Mouse (Mus musculus): ENCODE results near the gene Alg2. TPM values are rescaled to one million over a fixed set of nuclear protein-coding genes. Genes with fewer than 3 reads are reported as not detected.
A peak's percentile ranks its signal among the peaks of the same experiment; 100 is the strongest.

Gene Alg2
- polyA plus RNA-seq, 1 experiment from 2014 or later: 50.6 TPM

DNA sequence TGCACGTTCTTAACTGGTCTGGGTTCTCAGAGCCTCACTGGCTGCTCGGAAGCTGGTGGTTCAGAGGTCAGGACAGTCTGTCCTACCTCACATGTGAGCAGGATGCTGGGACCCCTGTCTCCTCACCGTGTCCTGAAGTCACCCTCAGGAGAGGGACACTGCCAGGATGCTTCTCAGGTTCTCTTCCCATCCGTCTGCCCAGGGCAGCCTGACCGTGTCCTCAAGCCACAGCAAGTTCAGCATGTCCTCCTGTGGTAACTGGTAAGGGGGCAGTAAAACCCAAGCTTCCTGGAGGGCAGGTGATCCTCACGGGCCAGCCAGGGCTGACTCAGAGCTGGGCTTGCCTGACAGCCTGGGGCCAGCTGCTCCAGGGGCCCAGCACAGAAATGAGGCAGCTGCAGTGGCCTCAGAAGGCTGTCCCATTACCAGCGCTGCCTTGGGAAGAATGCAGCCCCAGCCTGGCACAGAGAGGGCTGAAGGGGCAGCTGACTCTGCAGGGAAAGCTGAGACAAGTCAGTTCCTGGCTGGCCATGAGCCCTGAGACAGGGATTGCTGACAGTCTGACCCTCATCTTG lies 23.8 kb upstream of the Alg2 start:
- peak; percentile 57; the same call in 1 of the 2 replicates for ATAC-seq
- no peaks in the 10 kb centered on the region for H3K4me1 ChIP-seq (ENCODE audit: control insufficient read depth, insufficient read depth, low read length)
- H3K27ac ChIP-seq (ENCODE audit: low read length): no peak overlapping the region
- H3K4me3 ChIP-seq (ENCODE audit: low read length): no peak overlapping the region
- H3K9me3 ChIP-seq (ENCODE audit: control insufficient read depth, low read length): no peaks in the 10 kb centered on the region
- H3K36me3 ChIP-seq (ENCODE audit: control insufficient read depth, insufficient read depth, low read length): no peaks in the 10 kb centered on the region
- H3K27me3 ChIP-seq (replicated peaks; ENCODE audit: control insufficient read depth, insufficient read depth, low read length): no peaks in the 10 kb centered on the region
- H3K9ac ChIP-seq (ENCODE audit: low read depth, low read length): no peak overlapping the region
- WGBS: 61% methylated on average over 7 of the region's 7 CpGs
- H3K4me2 ChIP-seq (ENCODE audit: low read depth, low read length): no peak overlapping the region

DNA sequence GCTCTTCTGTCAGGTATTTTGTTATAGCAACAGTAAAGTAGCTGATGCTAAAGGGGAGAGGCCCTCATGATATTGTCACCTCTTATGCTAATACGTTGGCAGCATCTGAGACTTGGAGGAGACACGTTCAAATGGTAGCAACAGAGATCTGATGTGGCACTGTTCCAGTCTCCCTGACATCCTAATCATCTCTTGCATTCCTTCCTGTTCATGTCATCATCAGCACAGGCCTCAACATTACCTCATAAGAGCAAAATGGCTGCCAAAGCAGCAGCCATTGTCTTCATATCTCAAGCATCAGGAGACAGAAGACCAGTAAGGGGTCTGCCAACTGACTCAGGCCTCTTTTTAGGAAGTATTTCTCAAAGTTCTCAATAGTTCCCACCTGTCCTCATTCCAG lies 20.6 kb upstream of the Alg2 start:
- no peaks in the 10 kb centered on the region for H3K9me3 ChIP-seq (ENCODE audit: control insufficient read depth, low read length)
- H3K27me3 ChIP-seq (replicated peaks; ENCODE audit: control insufficient read depth, insufficient read depth, low read length): no peaks in the 10 kb centered on the region
- no peak overlapping the region for H3K4me2 ChIP-seq (ENCODE audit: low read depth, low read length)
- H3K4me1 ChIP-seq (ENCODE audit: control insufficient read depth, insufficient read depth, low read length): no peaks in the 10 kb centered on the region; the same call in 1 of the 2 replicates
- no peak overlapping the region for H3K27ac ChIP-seq (ENCODE audit: low read length)
- no peak overlapping the region for H3K4me3 ChIP-seq (ENCODE audit: low read length)
- no peak overlapping the region for H3K9ac ChIP-seq (ENCODE audit: low read depth, low read length)
- WGBS: 72% methylated on average over 2 of the region's 2 CpGs
- no peak for ATAC-seq
- H3K36me3 ChIP-seq (ENCODE audit: control insufficient read depth, insufficient read depth, low read length): no peaks in the 10 kb centered on the region

DNA sequence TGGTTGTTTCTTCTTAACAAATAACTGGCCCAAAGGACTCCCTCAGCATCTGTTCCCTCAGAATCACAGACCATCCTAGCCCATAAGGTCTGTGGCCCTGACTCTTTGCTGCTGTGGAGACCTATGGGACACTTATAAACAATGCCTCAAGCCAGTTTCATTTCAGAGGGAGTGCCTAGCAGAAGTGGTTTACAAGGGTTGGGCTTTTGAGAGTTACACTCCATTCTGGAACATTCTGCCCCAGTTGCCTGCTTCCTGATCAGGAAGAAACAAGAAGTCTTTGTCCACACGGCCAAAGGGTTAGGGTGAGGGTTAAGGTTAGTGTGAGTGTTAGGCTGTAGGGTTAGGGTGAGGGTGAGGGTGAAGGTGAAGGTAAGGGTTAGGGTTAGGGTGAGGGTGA lies 20.0 kb upstream of the Alg2 start:
- Histone ChIP-seq H3K27ac (ENCODE audit: low read length) (no peak overlapping the region), H3K4me2 (ENCODE audit: low read depth, low read length) (no peak overlapping the region), H3K27me3 (replicated peaks; ENCODE audit: control insufficient read depth, insufficient read depth, low read length) (no peaks in the 10 kb centered on the region), H3K4me1 (ENCODE audit: control insufficient read depth, insufficient read depth, low read length) (no peaks in the 10 kb centered on the region; the same call in 1 of the 2 replicates), H3K9me3 (ENCODE audit: control insufficient read depth, low read length) (no peaks in the 10 kb centered on the region), H3K4me3 (ENCODE audit: low read length) (no peak overlapping the region), H3K9ac (ENCODE audit: low read depth, low read length) (no peak overlapping the region), H3K36me3 (ENCODE audit: control insufficient read depth, insufficient read depth, low read length) (no peaks in the 10 kb centered on the region)
- 62% methylated on average over 1 of the region's 1 CpGs for WGBS
- no peak for ATAC-seq

DNA sequence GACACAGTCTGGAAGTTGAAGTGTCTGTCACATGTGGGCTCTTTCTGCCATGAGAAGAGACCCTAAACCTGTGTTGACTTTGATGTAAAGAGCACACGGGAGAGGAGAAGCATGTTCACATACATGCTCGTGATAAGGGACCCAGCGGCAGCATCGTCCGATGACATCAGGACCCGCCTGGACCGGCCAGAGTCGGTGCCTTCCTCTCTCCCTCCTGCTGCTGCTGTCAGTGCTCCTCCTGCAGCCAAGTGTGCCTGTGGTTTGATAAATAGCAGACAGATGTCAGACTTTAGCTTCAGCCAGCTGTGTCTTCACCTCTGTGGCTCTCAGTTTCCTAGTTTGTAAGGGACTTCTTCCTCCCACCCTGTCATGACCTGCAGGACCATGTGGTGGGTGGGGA lies 19.3 kb upstream of the Alg2 start:
- Histone ChIP-seq H3K27me3 (replicated peaks; ENCODE audit: control insufficient read depth, insufficient read depth, low read length) (no peaks in the 10 kb centered on the region), H3K27ac (ENCODE audit: low read length) (no peak overlapping the region), H3K4me3 (ENCODE audit: low read length) (no peak overlapping the region), H3K4me2 (ENCODE audit: low read depth, low read length) (no peak overlapping the region), H3K9ac (ENCODE audit: low read depth, low read length) (no peak overlapping the region), H3K4me1 (ENCODE audit: control insufficient read depth, insufficient read depth, low read length) (no peaks in the 10 kb centered on the region; the same call in 1 of the 2 replicates), H3K36me3 (ENCODE audit: control insufficient read depth, insufficient read depth, low read length) (no peaks in the 10 kb centered on the region), H3K9me3 (ENCODE audit: control insufficient read depth, low read length) (no peaks in the 10 kb centered on the region)
- WGBS: 62% methylated on average over 8 of the region's 8 CpGs
- ATAC-seq: no peak

DNA sequence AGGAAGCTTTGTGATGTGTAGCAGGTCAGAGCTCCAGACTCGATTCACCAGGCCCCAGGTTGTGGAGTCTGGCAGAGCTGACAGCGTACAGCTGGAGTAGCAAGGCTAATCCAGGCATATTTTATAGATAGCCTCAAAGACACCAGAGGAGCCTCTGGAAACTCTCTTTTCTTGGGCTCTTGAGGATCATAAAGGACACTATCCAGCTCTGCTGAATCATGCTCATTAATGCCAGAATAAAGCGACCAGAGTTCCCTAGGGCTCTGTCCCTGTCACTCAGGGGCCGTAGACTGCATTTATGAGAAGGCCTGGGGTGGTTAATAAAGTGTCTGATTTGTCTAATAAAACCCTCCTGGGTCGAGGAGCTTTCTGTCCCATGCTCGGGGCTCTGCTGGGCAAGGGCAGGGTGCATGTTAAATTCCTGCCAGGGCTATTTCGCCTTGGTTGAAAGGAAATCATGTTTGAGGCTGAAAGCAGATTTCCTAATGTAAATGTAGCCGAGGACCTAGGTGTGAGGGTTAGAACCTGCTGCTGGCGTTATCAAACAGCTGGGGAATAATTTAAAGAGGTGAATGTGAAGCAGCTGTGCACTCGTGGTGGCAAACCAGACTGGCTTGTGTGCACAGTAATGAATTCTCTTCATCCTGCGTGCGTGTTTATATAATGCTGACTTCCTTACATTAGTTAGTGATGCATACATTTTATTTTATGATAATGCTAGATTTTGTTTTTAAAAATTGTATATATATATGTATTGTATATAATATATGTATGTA lies 18.4 kb upstream of the Alg2 start:
- no peak overlapping the region for H3K4me3 ChIP-seq (ENCODE audit: low read length)
- ATAC-seq: no peak
- H3K27me3 ChIP-seq (replicated peaks; ENCODE audit: control insufficient read depth, insufficient read depth, low read length): no peaks in the 10 kb centered on the region
- 47% methylated on average over 12 of the region's 12 CpGs for WGBS
- no peak overlapping the region for H3K4me2 ChIP-seq (ENCODE audit: low read depth, low read length)
- no peaks in the 10 kb centered on the region; the same call in 1 of the 2 replicates for H3K4me1 ChIP-seq (ENCODE audit: control insufficient read depth, insufficient read depth, low read length)
- no peak overlapping the region for H3K27ac ChIP-seq (ENCODE audit: low read length)
- no peak overlapping the region for H3K9ac ChIP-seq (ENCODE audit: low read depth, low read length)
- H3K9me3 ChIP-seq (ENCODE audit: control insufficient read depth, low read length): no peaks in the 10 kb centered on the region
- no peaks in the 10 kb centered on the region for H3K36me3 ChIP-seq (ENCODE audit: control insufficient read depth, insufficient read depth, low read length)

DNA sequence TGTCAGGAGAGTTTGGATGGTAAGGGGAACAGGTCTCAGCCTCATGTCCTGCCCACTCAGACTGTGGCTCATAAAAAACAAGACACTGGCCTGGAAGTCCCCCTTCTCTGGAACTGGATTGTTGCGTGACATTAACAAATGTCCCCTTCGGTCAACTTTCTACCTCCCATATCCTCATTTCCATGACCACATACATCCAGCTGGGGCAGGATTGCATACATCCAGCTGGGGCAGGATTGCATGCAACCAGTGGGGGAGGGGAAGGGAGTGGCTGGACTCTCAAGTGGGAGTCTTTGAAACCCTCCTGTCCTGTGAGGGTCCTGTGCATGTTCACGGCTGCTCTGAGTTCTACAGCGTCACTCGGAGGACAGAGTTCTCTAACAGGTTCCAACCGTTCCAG lies 17.1 kb upstream of the Alg2 start:
- no peak overlapping the region for H3K4me2 ChIP-seq (ENCODE audit: low read depth, low read length)
- H3K36me3 ChIP-seq (ENCODE audit: control insufficient read depth, insufficient read depth, low read length): no peaks in the 10 kb centered on the region
- H3K27me3 ChIP-seq (replicated peaks; ENCODE audit: control insufficient read depth, insufficient read depth, low read length): no peaks in the 10 kb centered on the region
- no peak overlapping the region for H3K27ac ChIP-seq (ENCODE audit: low read length)
- no peaks in the 10 kb centered on the region for H3K9me3 ChIP-seq (ENCODE audit: control insufficient read depth, low read length)
- no peak overlapping the region for H3K4me3 ChIP-seq (ENCODE audit: low read length)
- WGBS: 84% methylated on average over 6 of the region's 6 CpGs
- no peaks in the 10 kb centered on the region; the same call in 1 of the 2 replicates for H3K4me1 ChIP-seq (ENCODE audit: control insufficient read depth, insufficient read depth, low read length)
- no peak for ATAC-seq
- no peak overlapping the region for H3K9ac ChIP-seq (ENCODE audit: low read depth, low read length)

DNA sequence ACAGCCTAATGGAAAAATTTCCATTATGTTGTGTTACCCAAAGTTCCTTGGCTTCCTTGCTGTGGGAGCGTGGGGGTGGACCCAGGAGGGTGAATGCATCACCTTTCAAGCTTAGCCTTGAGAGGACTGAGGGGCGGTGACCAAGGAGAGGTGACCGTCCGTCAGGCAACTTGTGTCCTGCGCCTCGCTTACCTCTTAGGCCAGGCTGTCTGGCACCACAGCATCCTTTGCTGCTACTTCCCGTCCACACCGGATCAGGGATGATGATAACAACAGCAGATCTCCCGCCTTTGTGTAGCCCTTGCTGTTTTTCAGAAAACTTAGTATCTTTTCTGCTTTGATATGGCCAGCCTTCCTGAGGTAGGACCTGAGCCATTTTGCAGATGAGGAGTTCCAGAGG lies 6.4 kb upstream of the Alg2 start:
- H3K4me1 ChIP-seq (ENCODE audit: control insufficient read depth, insufficient read depth, low read length): peaks cover 2% of the 10 kb centered on the region
- no peak overlapping the region for H3K27ac ChIP-seq (ENCODE audit: low read length)
- no peak overlapping the region for H3K4me3 ChIP-seq (ENCODE audit: low read length)
- ATAC-seq: no peak
- H3K36me3 ChIP-seq (ENCODE audit: control insufficient read depth, insufficient read depth, low read length): peaks cover 11% of the 10 kb centered on the region; the same call in 1 of the 2 replicates
- whole genome bisulfite sequencing: 92% methylated on average over 9 of the region's 9 CpGs
- H3K4me2 ChIP-seq (ENCODE audit: low read depth, low read length): no peak overlapping the region
- no peak overlapping the region for H3K9ac ChIP-seq (ENCODE audit: low read depth, low read length)
- H3K27me3 ChIP-seq (replicated peaks; ENCODE audit: control insufficient read depth, insufficient read depth, low read length): no peaks in the 10 kb centered on the region
- no peaks in the 10 kb centered on the region for H3K9me3 ChIP-seq (ENCODE audit: control insufficient read depth, low read length)

DNA sequence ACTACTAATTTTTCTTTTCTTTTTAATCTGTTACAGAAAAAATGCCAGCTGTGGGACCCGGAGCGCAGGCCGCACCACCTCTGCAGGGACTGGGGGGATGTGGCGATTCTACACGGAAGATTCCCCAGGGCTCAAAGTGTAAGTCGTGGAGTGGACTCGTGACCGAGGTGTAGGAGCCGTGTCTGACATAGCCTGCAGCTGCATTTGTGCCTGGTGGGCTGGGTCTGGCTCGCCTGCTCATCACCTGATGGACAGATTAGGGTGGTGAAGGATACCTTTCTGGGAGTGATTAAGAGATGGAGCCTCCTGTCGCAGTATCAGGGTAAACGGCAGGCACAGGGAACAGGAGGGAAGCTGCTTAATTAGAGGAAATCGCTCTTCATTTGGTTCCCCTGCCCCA lies 6.0 kb upstream of the Alg2 start:
- H3K27me3 ChIP-seq (replicated peaks; ENCODE audit: control insufficient read depth, insufficient read depth, low read length): no peaks in the 10 kb centered on the region
- no peak for ATAC-seq
- 92% methylated on average over 13 of the region's 13 CpGs for WGBS

DNA sequence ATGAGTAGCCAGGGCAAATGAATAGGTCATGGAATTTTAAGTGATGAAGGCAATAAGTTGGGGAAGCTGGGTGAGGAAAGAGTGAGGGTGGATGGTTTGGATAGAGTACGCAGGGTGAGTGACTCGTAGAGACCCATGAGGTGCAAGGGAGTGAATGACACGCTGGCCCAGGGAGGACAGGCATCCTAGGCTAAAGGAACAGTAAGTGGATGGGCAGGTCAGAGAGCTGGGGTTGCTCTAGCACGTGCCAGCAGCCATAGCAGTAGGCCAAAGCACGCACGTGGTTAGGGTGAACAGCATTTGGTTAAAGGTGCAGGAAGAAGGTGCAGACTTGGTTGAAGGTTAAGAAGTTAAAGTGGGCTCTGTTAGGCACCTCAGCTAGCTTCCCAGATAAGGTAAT lies 3.4 kb upstream of the Alg2 start:
- Histone ChIP-seq H3K27me3 (replicated peaks; ENCODE audit: control insufficient read depth, insufficient read depth, low read length) (no peaks in the 10 kb centered on the region), H3K36me3 (ENCODE audit: control insufficient read depth, insufficient read depth, low read length) (0 out of 2 replicates have a peak, but pooled peaks cover 6% of the 10 kb centered on the region), H3K9ac (ENCODE audit: low read depth, low read length) (no peak overlapping the region), H3K4me1 (ENCODE audit: control insufficient read depth, insufficient read depth, low read length) (peaks cover 14% of the 10 kb centered on the region), H3K9me3 (ENCODE audit: control insufficient read depth, low read length) (no peaks in the 10 kb centered on the region), H3K4me3 (ENCODE audit: low read length) (no peak overlapping the region), H3K27ac (ENCODE audit: low read length) (no peak overlapping the region), H3K4me2 (ENCODE audit: low read depth, low read length) (no peak overlapping the region)
- no peak for ATAC-seq
- 94% methylated on average over 6 of the region's 6 CpGs for WGBS

More for the DNA sequence above, 6.0 kb upstream of the Alg2 start:
- Histone ChIP-seq H3K9ac (ENCODE audit: low read depth, low read length) (no peak overlapping the region), H3K9me3 (ENCODE audit: control insufficient read depth, low read length) (no peaks in the 10 kb centered on the region), H3K4me1 (ENCODE audit: control insufficient read depth, insufficient read depth, low read length) (peaks cover 5% of the 10 kb centered on the region), H3K27ac (ENCODE audit: low read length) (no peak overlapping the region), H3K4me2 (ENCODE audit: low read depth, low read length) (no peak overlapping the region), H3K4me3 (ENCODE audit: low read length) (no peak overlapping the region), H3K36me3 (ENCODE audit: control insufficient read depth, insufficient read depth, low read length) (peaks cover 11% of the 10 kb centered on the region; the same call in 1 of the 2 replicates)
